Mouse (Mus musculus) hindbrain, embryonic 11.5 days (tissue): ENCODE results near the gene Hfe. TPM values are rescaled to one million over a fixed set of nuclear protein-coding genes. Genes with fewer than 3 reads are reported as not detected.
"Not testable (repeated sequence)": the region's sequence is repeated elsewhere in the genome, so short reads cannot be mapped to it uniquely, and the experiment has no call there.

Experiments
- ATAC-seq: fragments of 200-750 bp; cut with Nextera tagmentation; 2 replicates; pipeline ENCODE4 v1.8.0; 2017; ENCODE audit warnings: mild to moderate bottlenecking, moderate TSS enrichment, moderate library complexity; ENCODE audit not compliant: low FRiP score
- DNase-seq: peaks from one replicate; pipeline ENCODE4 v3.0.0-alpha.2; 2015; ENCODE audit warnings: low spot score
- H3K27ac ChIP-seq: fragments of 300-500 bp; sonication (generic); 2 replicates; pipeline ENCODE4 v1.5.1; 2014; ENCODE audit warnings: mild to moderate bottlenecking, low read depth, low read length
- H3K27me3 ChIP-seq: fragments of 300-500 bp; sonication (generic); 2 replicates; pipeline ENCODE4 v1.6.1; 2014; ENCODE audit warnings: mild to moderate bottlenecking, low read length, moderate library complexity, mixed read lengths; ENCODE audit not compliant: control insufficient read depth, insufficient read depth
- H3K36me3 ChIP-seq: fragments of 300-500 bp; sonication (generic); 2 replicates; pipeline ENCODE4 v1.6.1; 2014; ENCODE audit warnings: mild to moderate bottlenecking, low read length, moderate library complexity, mixed read lengths; ENCODE audit not compliant: control insufficient read depth, insufficient read depth
- H3K4me1 ChIP-seq: fragments of 300-500 bp; sonication (generic); replicated peaks from 2 replicates; pipeline ENCODE4 v1.6.1; 2014; ENCODE audit warnings: low read length, mixed read lengths; ENCODE audit not compliant: control insufficient read depth, insufficient read depth
- H3K4me2 ChIP-seq: fragments of 300-500 bp; sonication (generic); replicated peaks from 2 replicates; pipeline ENCODE4 v1.6.1; 2014; ENCODE audit warnings: mild to moderate bottlenecking, low read depth, low read length
- H3K4me3 ChIP-seq: fragments of 300-500 bp; sonication (generic); 2 replicates; pipeline ENCODE4 v1.5.1; 2014; ENCODE audit warnings: low read depth, low read length
- H3K9ac ChIP-seq: fragments of 300-500 bp; sonication (generic); 2 replicates; pipeline ENCODE4 v1.6.1; 2014; ENCODE audit warnings: low read depth, low read length
- H3K9me3 ChIP-seq: fragments of 300-500 bp; sonication (generic); 2 replicates; pipeline ENCODE4 v1.6.1; 2016; ENCODE audit warnings: low read length; ENCODE audit not compliant: control insufficient read depth
- WGBS: fragments of 180-500 bp; shearing (Covaris S2); extraction: QIAGEN DNeasy Blood & Tissue Kit; methylation state at CpG from one replicate; pipeline ENCODE4 v1.1.7; 2014; 5-methylcytosine and 5-hydroxymethylcytosine counted together
- polyA plus RNA-seq: library from polyadenylated mRNA; unstranded; fragments of >200 nt; fragmentation: Nextera tagmentation; extraction: Ambion mirVana; gene quantifications from 2 replicates; pipeline ENCODE4 v1.2.1, GENCODE M21; 2014

The Hfe gene
- polyA plus RNA-seq, 1 experiment from 2014 or later, result 3.4 TPM

GRCm38 (mm10) chr13:23752742-23753172 is 42.1 kb upstream of the Hfe start:
- H3K4me1 ChIP-seq, result peaks cover 7% of the 10 kb centered on the region; the same call in 1 of the 2 replicates
- H3K4me2 ChIP-seq, result peak overlapping the region; percentile 39
- ATAC-seq (no peak), DNase-seq (peak; percentile 40)
- 2% methylated on average over 6 of the region's 6 CpGs for WGBS
- H3K9me3 ChIP-seq, result no peaks in the 10 kb centered on the region
- H3K36me3 ChIP-seq, result no peaks in the 10 kb centered on the region
- H3K27ac ChIP-seq, result peak overlapping the region; percentile 72
- peak overlapping the region; percentile 30 for H3K4me3 ChIP-seq
- H3K9ac ChIP-seq, result peak overlapping the region; percentile 65
- H3K27me3 ChIP-seq, result no peaks in the 10 kb centered on the region

- WGBS, result 0% methylated on average over 15 of the region's 47 CpGs
- Histone ChIP-seq H3K27ac (peak within 1 kb of the TSS; percentile 90), H3K9ac (peak within 1 kb of the TSS; percentile 65), H3K4me3 (peak within 1 kb of the TSS; percentile 39), H3K4me2 (peak within 1 kb of the TSS; percentile 54)
- not testable (repeated sequence) for H3K4me1 ChIP-seq, H3K36me3 ChIP-seq, H3K9me3 ChIP-seq, H3K27me3 ChIP-seq
- peak; percentile 95 for DNase-seq
- ATAC-seq, result peak; percentile 89
Measured at GRCm38 (mm10) chr13:23752067-23752741, 41.5 kb upstream of the Hfe start, which contains the start of gene Hist1h3b. Gene Hist1h3b (plus strand): TSS chr13:23752267.

GRCm38 (mm10) chr13:23751478-23751956 is 40.9 kb upstream of the Hfe start:
- Histone ChIP-seq H3K9me3 (no peaks in the 10 kb centered on the region), H3K4me3 (peak overlapping the region; percentile 39), H3K27me3 (no peaks in the 10 kb centered on the region), H3K36me3 (no peaks in the 10 kb centered on the region), H3K27ac (peak overlapping the region; percentile 90), H3K4me1 (peaks cover 4% of the 10 kb centered on the region; the same call in 1 of the 2 replicates), H3K9ac (peak overlapping the region; percentile 49; the same call in 1 of the 2 replicates), H3K4me2 (peak overlapping the region; percentile 54)
- under 1% methylated on average over 11 of the region's 11 CpGs for WGBS
- DNase-seq, result peak; percentile 54
- ATAC-seq, result peak; percentile 38

- not testable (repeated sequence) for H3K9me3 ChIP-seq, H3K4me1 ChIP-seq, H3K27me3 ChIP-seq, H3K36me3 ChIP-seq
- Histone ChIP-seq H3K4me2 (peak within 1 kb of the TSS; percentile 54), H3K4me3 (peak within 1 kb of the TSS; percentile 39), H3K27ac (peak within 1 kb of the TSS; percentile 90), H3K9ac (peak within 1 kb of the TSS; percentile 49; the same call in 1 of the 2 replicates)
- WGBS, result 1% methylated on average over 25 of the region's 47 CpGs
- ATAC-seq, result peak; percentile 52
- peak; percentile 74 for DNase-seq
Measured at GRCm38 (mm10) chr13:23750839-23751477, 40.3 kb upstream of the Hfe start, which contains the start of gene Hist1h2ab. Gene Hist1h2ab (plus strand): TSS chr13:23751126.

- Histone ChIP-seq H3K27ac (no peak overlapping the region), H3K4me2 (no peak overlapping the region), H3K4me3 (no peak overlapping the region), H3K9me3 (no peaks in the 10 kb centered on the region), H3K27me3 (no peaks in the 10 kb centered on the region), H3K4me1 (peaks cover 4% of the 10 kb centered on the region; the same call in 1 of the 2 replicates), H3K9ac (no peak overlapping the region), H3K36me3 (no peaks in the 10 kb centered on the region)
- DNase-seq (no peak), ATAC-seq (no peak)
- WGBS, result 91% methylated on average over 5 of the region's 5 CpGs
Measured at GRCm38 (mm10) chr13:23749563-23750121, 39.0 kb upstream of the Hfe start.

GRCm38 (mm10) chr13:23747892-23748288 is 37.2 kb upstream of the Hfe start:
- Histone ChIP-seq H3K4me3 (no peak overlapping the region), H3K27ac (peak overlapping the region; percentile 93), H3K36me3 (no peaks in the 10 kb centered on the region), H3K9me3 (no peaks in the 10 kb centered on the region), H3K9ac (peak overlapping the region; percentile 16; the same call in 1 of the 2 replicates), H3K4me2 (peak overlapping the region; percentile 24; the same call in 1 of the 2 replicates), H3K4me1 (peaks cover 4% of the 10 kb centered on the region; the same call in 1 of the 2 replicates), H3K27me3 (no peaks in the 10 kb centered on the region)
- ATAC-seq (no peak), DNase-seq (peak; percentile 40)
- 11% methylated on average over 4 of the region's 4 CpGs for WGBS

- DNase-seq, result peak; percentile 61
- WGBS, result 2% methylated on average over 9 of the region's 13 CpGs
Measured at GRCm38 (mm10) chr13:23747081-23747891, 36.6 kb upstream of the Hfe start.

More at GRCm38 (mm10) chr13:23747081-23747891, 36.6 kb upstream of the Hfe start:
- Histone ChIP-seq H3K36me3 (no peaks in the 10 kb centered on the region), H3K9me3 (no peaks in the 10 kb centered on the region), H3K4me1 (peaks cover 4% of the 10 kb centered on the region; the same call in 1 of the 2 replicates), H3K4me2 (peak overlapping the region; percentile 59), H3K27ac (peak overlapping the region; percentile 93), H3K9ac (peak overlapping the region; percentile 54), H3K27me3 (no peaks in the 10 kb centered on the region), H3K4me3 (peak overlapping the region; percentile 31)
- peak; percentile 19 for ATAC-seq
